Mouse (Mus musculus): Measurements from ENCODE around the gene Ahsg. TPM values are rescaled to one million over a fixed set of nuclear protein-coding genes. Genes with fewer than 3 reads are reported as not detected.
A peak's percentile ranks its signal among the peaks of the same experiment; 100 is the strongest.

The Ahsg gene
- total and polyA plus RNA-seq, 3 experiments = 0.43 TPM; not detected in 2

- Histone ChIP-seq H3K36me3 (replicated peaks in 1 of 2; ENCODE audit: control insufficient read depth in 1 of 2, insufficient read depth in 1 of 2, low read length in 1 of 2) (no peaks in the 10 kb centered on the region), H3K4me2 (ENCODE audit: insufficient read depth, low read depth, poor library complexity, severe bottlenecking) (no peak overlapping the region), H3K9ac (ENCODE audit: insufficient read depth, low read depth) (no peak overlapping the region), H3K4me1 (ENCODE audit: control insufficient read depth in 1 of 2, insufficient read depth in 2 of 2) (peaks cover 0 to 21% of the 10 kb centered on the region in 2 experiments; a peak in 2 of 4 replicates), H3K27ac (ENCODE audit: insufficient read depth, low read depth) (no peak overlapping the region), H3K9me3 (replicated peaks; ENCODE audit: low read length) (peaks cover 5% of the 10 kb centered on the region), H3K79me2 (replicated peaks; ENCODE audit: control insufficient read depth, extremely low read depth, insufficient read depth, poor library complexity, severe bottlenecking) (no peaks in the 10 kb centered on the region), H3K27me3 (replicated peaks) (no peaks in the 10 kb centered on the region), H3K4me3 (replicated peaks in 1 of 3; ENCODE audit: low read depth in 2 of 3, low read length in 2 of 3, poor library complexity in 1 of 3) (no peak overlapping the region)
- in situ Hi-C loops (cut with MboI; ENCODE audit: low pct_ligation_motif_present, low pct_unique_long_range_greater_than_20kb, low sequenced_read_pairs) (no loop called here), dilution Hi-C loops (cut with MboI; ENCODE audit: extremely low pct_ligation_motif_present, extremely low pct_unique_long_range_greater_than_20kb, low sequenced_read_pairs) (no loop called here)
- TF ChIP-seq SMC3 (IDR thresholded peaks at IDR 0.05; ENCODE audit: low read depth, low read length) (no peak), ETS1 (conservative IDR thresholded peaks at IDR 0.05; ENCODE audit: low read depth, low read length) (no peak), TBP (conservative IDR thresholded peaks at IDR 0.05; ENCODE audit: low read depth, low read length) (no peak), MXI1 (IDR thresholded peaks at IDR 0.05; ENCODE audit: low read depth, low read length) (no peak), E2F4 (IDR thresholded peaks at IDR 0.05; ENCODE audit: insufficient replicate concordance, low read depth, low read length) (no peak), USF1 (IDR thresholded peaks at IDR 0.05; ENCODE audit: low read depth, low read length) (no peak), UBTF (IDR thresholded peaks at IDR 0.05; ENCODE audit: low read depth, low read length) (no peak), POLR2A (IDR thresholded peaks at IDR 0.05; ENCODE audit: low read depth, low read length) (no peak)
- DNase-seq (ENCODE audit: extremely low read depth) = no peak
Measured at GRCm38 (mm10) chr16:22918664-22919312, 27.7 kb downstream of the Ahsg start.

GRCm38 (mm10) chr16:22919971-22920854, 29.1 kb downstream of the Ahsg start:
- Histone ChIP-seq H3K27ac (ENCODE audit: insufficient read depth, low read depth) (no peak overlapping the region), H3K9ac (ENCODE audit: insufficient read depth, low read depth) (no peak overlapping the region), H3K27me3 (replicated peaks) (no peaks in the 10 kb centered on the region), H3K9me3 (replicated peaks; ENCODE audit: low read length) (peaks cover 5% of the 10 kb centered on the region), H3K4me2 (ENCODE audit: insufficient read depth, low read depth, poor library complexity, severe bottlenecking) (peak overlapping the region; percentile 64), H3K79me2 (replicated peaks; ENCODE audit: control insufficient read depth, extremely low read depth, insufficient read depth, poor library complexity, severe bottlenecking) (no peaks in the 10 kb centered on the region), H3K4me3 (replicated peaks in 1 of 3; ENCODE audit: low read depth in 2 of 3, low read length in 2 of 3, poor library complexity in 1 of 3) (peak overlapping the region in 1 of 3 experiments; percentile 34), H3K36me3 (replicated peaks in 1 of 2; ENCODE audit: control insufficient read depth in 1 of 2, insufficient read depth in 1 of 2, low read length in 1 of 2) (no peaks in the 10 kb centered on the region), H3K4me1 (ENCODE audit: control insufficient read depth in 1 of 2, insufficient read depth in 2 of 2) (peaks cover 0 to 21% of the 10 kb centered on the region in 2 experiments; a peak in 2 of 4 replicates)
- dilution Hi-C loops (cut with MboI; ENCODE audit: extremely low pct_ligation_motif_present, extremely low pct_unique_long_range_greater_than_20kb, low sequenced_read_pairs) (no loop called here), in situ Hi-C loops (cut with MboI; ENCODE audit: low pct_ligation_motif_present, low pct_unique_long_range_greater_than_20kb, low sequenced_read_pairs) (no loop called here)
- DNase-seq (ENCODE audit: extremely low read depth) = peak; percentile 92
- TF ChIP-seq NELFE (IDR thresholded peaks at IDR 0.05; ENCODE audit: low read depth, low read length) (no peak), KAT2A (IDR thresholded peaks at IDR 0.05; ENCODE audit: insufficient replicate concordance, low read length) (no peak), PAX5 (IDR thresholded peaks at IDR 0.05; ENCODE audit: low read length) (no peak), BHLHE40 (IDR thresholded peaks at IDR 0.05; ENCODE audit: low read depth, low read length) (peak; percentile 49; the same call in 1 of the 2 replicates), SIN3A (IDR thresholded peaks at IDR 0.05; ENCODE audit: low read length) (peak; percentile 41; the same call in 1 of the 2 replicates), CTCF (conservative IDR thresholded peaks at IDR 0.05 in 1 of 2, IDR thresholded peaks at IDR 0.05 in 1 of 2; ENCODE audit: low read depth in 2 of 2, low read length in 2 of 2) (0 out of 4 replicates have a peak, but pooled peaks of 1 of the 2 experiments have one; percentile 11), ELF1 (IDR thresholded peaks at IDR 0.05; ENCODE audit: low read depth, low read length) (peak; percentile 58; the same call in 1 of the 2 replicates), USF2 (conservative IDR thresholded peaks at IDR 0.05; ENCODE audit: low read depth, low read length) (no peak), ETS1 (conservative IDR thresholded peaks at IDR 0.05; ENCODE audit: low read depth, low read length) (peak; percentile 51), MAFK (IDR thresholded peaks at IDR 0.05; ENCODE audit: insufficient replicate concordance, low read length) (0 out of 2 replicates have a peak, but pooled peaks have one; percentile 60), MAX (IDR thresholded peaks at IDR 0.05; ENCODE audit: low read length) (peak; percentile 42; the same call in 1 of the 2 replicates), NRF1 (IDR thresholded peaks at IDR 0.05; ENCODE audit: low read depth, low read length) (peak; percentile 38; the same call in 1 of the 2 replicates), POLR2A (IDR thresholded peaks at IDR 0.05; ENCODE audit: low read depth, low read length) (no peak)

Data from CH12.LX (cell line).